Mouse (Mus musculus): Measurements from ENCODE around the gene Ucp2. TPM values are rescaled to one million over a fixed set of nuclear protein-coding genes. Genes with fewer than 3 reads are reported as not detected.
A peak's percentile ranks its signal among the peaks of the same experiment; 100 is the strongest.

Gene Ucp2
- total RNA-seq, 2 experiments from 2014 or later = 45.3 to 77.9 TPM

DNA sequence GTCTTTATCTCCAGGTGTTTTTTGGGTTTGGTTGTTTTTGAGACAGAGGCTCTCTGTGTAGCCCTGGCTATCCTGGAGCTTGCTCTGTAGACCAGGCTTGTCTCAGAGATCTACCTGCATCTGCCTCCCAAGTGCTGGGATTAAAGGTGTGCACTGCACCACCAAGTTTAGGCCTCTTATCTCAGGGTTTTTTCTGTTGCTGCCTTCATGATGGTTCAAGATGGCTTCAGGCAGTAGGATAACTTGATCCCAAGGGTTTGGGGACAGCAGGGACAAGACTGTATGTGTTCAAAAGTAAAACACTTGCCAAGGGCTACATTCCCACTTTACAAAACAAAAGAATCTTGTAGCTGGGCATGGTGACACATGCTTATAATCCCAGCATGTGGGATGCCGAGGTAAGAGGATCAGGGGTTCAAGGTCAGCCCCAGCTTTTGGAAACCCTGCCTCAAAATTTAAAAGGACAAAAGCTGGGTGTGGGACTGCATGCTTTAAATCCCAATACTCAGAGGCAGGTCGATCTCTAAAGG lies 8.8 kb downstream of the Ucp2 start:
- DNase-seq (ENCODE audit: low spot score in 2 of 2) = no peak

DNA sequence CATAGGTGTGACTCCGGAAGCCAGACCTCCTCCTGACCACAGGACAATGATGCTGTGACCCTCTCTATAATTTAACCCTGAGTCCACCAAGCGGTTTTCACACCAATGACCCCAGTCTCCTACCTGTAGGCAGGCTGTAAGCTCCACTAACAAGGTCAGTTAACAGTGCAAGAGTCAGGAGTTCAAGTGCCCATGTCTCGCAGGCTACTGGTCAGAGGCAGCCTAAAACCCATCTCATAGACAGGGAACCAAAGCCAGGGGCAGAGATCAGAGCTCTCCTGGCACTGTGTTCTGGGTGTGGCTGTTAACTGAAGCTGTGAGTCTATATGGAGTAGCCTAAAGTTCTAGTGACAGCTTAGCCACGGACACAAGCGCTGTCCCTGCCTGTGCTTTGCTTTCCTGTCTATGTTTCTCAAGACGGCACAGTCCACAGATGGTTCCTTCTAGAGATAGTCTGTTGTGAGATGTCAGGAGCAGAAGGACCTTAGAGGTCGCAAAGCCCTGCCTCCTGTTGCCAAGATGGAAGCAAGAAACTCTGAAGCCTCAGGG lies 9.3 kb downstream of the Ucp2 start:
- DNase-seq (ENCODE audit: low spot score in 2 of 2) = no peak

DNA sequence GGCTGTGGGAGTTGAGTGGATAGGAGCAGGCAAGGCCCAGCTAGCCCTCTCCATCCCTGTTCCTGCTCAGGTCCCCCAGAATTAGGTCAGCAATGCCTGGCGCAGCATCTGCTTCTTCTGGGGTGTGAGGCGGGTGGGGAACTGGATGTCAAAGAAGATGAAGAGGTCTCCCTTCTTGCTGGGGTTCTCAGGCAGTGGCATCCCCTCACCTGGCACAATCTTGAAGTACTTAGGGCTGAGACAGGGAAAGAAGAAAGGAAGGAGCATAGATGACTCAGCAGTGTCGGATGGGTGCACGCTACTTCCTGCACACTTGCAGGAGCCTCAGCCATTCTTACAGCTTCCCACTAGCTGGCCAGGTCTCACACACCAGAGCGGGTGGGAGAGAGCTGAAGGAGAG lies 9.9 kb downstream of the Ucp2 start:
- DNase-seq (ENCODE audit: low spot score in 2 of 2) = no peak

DNA sequence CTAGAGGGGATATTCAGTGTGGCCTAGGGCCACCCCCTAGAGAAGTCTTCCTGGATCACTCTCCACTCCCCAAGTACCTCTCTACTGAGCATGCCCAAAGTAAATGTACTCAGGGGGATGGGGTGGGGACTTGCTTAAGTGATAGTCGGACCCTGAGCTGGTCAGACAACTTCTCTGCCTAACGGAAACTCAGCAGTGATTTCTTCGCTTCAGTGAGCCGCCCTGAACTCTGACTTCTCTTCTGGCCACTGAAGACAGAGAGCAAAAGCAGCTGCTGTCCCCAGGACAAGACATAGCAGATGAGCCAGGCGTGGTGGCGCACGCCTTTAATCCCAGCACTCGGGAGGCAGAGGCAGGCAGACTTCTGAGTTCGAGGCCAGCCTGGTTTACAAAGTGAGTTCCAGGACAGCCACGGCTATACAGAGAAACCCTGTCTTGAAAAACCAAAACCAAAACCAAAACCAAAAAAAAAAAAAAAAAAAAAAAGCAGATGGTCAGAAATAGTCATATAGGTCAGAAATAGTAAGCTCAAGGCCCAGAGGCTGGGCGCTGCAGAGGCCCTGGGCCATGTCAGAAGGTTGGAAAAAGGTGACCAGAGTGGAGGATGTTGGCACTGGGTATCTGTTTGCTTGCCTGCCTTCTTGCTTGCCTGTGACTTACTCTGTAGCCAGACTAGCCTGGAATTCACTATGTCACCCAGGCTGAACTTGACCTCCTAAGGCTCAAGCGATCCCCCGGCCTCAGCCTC lies 11.8 kb downstream of the Ucp2 start:
- no peak for DNase-seq (ENCODE audit: low spot score in 2 of 2)

DNA sequence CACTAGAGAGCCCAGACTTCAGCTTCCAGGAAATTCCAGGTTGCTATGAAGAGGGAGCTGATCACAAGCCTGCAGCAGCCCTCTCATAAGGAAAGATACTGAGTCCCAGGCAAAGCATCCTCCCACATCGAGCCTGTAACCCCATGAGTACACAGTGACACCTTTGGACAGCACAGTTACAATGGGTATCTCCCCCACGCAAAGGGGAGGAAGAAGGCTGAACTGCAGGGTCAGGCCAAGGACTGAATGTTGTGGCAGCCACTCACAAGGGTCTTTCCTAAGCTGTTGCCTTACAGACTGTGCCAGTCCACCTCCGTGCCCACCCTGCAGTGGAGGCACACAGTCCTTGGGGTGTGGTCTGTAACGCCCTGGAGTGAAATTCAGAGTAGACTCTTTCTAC lies 13.4 kb downstream of the Ucp2 start:
- DNase-seq (ENCODE audit: low spot score in 2 of 2) = no peak

DNA sequence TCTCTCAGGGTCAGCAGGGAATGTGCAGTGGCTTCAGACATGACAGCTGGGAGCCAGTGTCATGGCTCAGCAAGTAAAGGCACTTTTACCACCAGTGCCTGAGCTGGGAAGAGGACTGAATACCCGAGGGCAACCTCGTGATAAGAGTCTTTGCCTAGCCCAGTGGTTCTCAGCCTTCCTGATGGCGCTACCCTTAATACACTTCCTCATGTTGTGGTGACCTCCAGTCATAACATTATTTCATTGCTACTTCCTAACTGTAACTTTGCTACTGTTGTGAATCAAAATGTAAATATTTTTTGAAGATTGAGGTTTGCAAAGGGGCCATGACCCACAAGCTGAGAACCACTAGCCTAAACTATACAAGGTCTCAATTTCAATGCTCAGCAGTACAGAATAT lies 15.5 kb downstream of the Ucp2 start:
- no peak for DNase-seq (ENCODE audit: low spot score in 2 of 2)

DNA sequence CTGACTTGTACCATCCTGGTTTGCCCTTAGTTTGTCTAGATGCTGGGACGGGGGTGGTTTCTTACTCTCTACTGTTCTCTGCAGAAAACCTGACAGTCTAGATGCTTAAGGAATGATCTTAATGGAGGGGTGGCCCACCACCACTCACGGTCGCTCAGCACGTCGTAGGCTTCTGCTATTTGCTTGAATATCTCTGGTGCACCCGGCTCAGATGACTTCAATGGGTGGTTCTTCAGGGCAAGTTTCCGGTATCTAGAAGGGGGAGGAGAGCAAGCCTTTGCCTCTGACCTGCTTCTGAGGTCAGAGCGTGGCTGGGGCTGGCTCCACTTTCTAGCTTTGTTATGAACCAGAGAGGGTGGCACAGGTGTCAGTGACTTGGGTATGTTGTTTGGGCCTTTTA lies 18.5 kb downstream of the Ucp2 start:
- DNase-seq (ENCODE audit: low spot score in 2 of 2) = no peak

DNA sequence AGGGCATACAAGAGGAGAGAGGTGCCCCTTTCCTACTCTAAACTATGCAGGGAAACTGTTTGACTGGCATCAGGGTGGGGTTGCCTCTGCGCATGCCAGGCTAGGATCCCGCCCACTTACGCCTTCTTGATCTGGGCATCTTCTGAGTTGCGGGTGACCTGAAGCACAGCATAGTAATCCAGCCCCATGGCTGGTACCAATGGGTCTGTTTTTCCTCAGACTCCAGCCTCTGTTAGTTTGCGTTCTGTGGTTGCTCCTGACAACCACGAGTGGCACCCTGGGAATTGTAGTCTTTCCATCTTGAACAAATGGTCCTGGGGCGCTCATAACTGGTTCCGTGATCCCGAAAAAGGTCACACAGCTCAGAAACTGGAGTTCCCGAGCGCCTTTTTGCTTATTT lies 21.4 kb downstream of the Ucp2 start, which contains the start of gene Dnajb13:
Gene Dnajb13, minus strand, starts transcription at position 388 of the 400 bp plus-strand sequence.
- DNase-seq (ENCODE audit: low spot score in 2 of 2) = peak in 1 of 2 experiments; percentile 25

DNA sequence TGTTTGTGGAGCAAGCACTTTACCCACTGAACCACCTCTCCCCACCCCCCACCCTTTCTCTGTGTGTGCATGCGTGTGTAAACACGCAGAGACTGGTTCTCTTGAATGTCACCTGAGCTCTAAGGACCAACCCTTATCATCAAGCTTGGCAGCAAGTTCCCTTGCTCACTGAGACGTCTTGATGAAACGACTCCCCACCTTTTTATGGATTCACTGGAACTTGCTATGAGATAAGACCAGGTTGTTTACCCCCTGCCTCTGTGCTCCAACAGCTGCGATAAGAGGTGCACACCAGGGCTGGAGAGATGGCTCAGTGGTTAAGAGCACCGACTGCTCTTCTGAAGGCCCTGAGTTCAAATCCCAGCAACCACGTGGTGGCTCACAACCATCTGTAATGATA lies 27.1 kb downstream of the Ucp2 start:
- no peak for DNase-seq (ENCODE audit: low spot score in 2 of 2)

DNA sequence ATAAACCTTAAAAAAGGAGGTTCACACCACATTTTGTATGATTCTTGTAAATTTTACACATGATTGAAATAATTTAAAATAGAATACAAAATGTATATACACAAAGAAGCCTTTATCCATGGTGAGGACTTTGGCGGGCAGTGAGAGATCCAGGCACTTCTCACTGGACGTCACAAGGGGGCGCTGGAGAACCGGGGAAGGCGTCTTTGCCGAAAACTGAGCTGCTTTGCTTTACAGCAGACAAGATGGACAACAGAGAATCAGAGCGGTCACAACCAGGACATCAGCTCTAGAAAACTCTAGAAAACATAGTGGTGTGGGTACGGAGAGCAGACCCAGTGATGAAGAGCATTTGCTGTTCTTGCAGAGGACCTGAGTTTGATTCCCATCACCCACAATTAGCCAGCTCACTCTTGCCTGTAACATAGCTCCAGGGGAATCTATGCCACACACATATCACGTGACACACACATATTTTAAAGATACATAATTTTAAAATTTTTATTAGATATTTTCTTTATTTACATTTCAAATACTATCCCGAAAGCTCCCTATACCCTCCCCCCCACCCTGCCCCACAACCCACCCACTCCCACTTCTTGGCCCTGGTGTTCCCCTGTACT lies 27.6 kb downstream of the Ucp2 start:
- DNase-seq (ENCODE audit: low spot score in 2 of 2) = peak; percentile 83 to 92

DNA sequence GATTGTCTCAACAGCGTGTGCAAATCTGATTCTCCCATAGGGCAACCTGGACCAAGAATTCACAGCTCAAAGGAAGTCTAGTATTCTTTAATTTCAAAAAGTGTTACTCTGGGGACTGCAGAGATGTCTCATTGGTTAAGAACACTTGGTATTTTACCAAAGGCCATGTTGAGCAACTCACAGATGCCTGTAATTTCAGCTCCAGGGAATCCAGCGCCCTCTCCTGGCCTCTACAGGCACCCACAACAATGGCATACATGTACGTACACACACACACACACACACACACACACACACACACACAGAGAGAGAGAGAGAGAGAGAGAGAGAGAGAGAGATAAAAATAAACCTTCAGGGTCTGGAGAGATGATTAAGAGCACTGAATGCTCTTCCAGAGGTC lies 29.1 kb downstream of the Ucp2 start:
- no peak for DNase-seq (ENCODE audit: low spot score in 2 of 2)

DNA sequence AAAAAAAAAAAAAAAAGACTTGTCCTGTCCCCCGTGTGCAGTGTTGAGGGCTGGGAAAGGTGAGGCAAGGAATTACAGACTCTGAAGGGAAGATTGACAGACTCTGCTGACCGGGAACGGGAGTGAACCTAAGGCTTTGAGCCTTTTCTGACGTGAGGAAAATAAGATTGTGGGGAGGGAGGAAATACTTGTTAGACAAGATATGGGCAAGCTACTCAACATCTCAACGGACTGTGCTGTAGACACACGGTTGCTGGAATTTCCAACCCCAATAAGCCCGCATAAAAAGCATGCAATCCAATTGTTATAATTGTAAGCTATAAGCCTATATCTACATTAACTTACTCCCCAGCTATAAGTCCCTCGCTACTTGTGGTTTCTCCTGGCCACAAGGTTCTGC lies 31.5 kb downstream of the Ucp2 start:
- DNase-seq (ENCODE audit: low spot score in 2 of 2) = no peak

DNA sequence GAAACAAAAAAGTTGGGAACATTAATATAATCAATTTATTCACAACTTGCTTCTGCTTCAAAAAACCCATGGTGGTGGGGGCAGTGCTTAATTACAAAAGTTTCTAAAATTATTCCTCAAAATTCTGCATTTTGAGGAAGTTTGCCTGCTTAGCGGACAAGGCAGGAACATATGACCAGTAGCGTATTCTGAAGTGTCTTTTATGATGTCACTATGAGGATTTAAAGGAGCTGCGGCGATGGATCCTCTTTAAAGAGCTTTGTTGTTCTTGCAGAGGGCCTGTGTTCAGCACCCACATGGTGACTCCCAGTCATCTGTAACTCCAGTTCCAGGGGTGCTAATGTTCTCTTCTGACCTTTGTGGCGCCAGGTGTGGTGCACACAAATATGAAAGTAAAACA lies 37.6 kb downstream of the Ucp2 start:
- no peak for DNase-seq (ENCODE audit: low spot score in 2 of 2)

DNA sequence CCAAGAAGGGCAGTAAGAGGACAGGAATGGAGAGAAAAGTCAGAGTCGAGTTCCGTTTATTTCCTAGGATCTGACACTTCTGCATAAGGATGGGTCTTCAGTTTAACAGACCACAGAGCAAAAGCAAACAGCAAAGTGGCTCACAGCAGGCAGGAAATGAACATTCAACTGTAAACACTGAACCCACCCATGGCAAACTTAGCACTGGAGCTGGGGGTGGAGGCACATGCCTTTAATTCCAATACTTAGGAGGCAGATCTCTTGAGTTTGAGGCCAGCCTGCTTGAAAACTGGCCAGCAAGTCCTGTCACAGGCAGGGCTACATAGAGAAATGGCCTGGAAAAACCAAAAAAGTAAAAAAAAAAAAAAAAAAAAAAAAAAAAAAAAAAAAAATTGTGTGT lies 40.4 kb downstream of the Ucp2 start:
- no peak for DNase-seq (ENCODE audit: low spot score in 2 of 2)

DNA sequence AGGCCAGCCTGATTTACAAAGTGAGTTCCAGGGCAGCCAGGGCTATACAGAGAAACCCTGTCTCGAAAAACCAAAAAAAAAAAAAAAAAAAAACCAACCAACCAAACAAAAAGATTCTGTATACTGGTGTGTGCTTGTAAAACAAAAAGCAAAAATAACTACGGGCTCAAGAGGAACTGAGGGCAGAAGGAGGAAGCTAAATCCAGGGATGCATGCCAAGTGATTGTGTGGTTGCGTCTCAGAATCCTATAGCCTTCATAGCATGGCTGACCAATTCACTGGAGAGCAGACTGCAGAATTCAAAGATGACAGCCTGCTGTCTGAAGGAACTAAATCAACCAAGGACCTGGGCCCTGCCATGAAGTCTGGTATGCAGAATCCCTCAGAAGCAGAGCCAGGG lies 41.1 kb downstream of the Ucp2 start:
- DNase-seq (ENCODE audit: low spot score in 2 of 2) = no peak

DNA sequence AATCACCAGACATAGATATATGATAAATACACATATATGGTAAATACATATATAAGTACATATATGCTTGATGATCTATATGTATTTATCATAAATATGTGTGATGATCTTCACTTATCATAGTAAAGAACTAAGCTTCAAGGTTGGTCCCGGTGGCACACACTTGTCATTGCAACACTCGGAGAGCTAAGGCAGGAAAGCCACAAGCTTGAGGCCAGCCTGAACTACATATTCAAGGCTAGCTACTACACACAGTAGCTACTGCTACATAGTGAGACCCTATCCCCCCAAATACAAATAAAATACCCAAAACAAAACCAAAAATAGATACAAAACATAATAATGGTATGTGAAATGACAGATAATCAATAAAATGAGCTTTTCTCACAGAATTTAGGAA lies 42.7 kb downstream of the Ucp2 start:
- DNase-seq (ENCODE audit: low spot score in 2 of 2) = no peak

DNA sequence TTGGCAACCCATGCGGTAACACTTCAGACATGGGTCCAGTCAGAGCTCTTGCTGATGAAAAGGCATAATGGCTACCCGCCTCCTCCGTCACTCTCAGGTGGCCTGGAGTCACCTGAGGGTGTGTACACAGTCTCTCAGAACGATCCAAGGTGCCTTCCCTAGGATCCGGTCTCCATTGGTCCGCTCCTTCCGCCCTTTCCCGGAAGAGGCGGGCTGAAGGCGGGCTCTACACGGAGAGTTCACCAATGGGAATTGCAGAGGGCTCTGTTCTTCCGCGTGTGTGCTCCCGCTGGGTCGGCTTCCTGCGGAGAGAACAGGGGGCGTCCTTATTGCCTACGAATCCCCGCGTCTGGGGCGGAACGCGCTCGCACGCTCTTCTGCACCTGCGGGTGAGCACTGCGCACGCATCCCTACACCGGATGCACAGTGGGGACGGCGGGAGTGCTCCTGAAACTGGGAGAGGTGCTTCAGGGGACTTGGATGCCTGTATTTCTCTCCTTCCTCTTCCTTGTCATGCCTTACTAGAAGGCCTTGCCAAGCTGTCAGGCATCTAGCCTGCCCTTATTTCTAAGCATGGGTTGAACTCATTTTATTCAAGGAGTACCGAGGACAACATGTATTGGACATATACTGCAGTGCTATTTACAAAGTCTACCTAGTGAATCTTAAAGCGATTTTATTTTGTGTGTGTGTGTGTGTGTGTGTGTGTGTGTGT lies 43.8 kb downstream of the Ucp2 start, which contains the start of gene Coa4:
Gene Coa4, plus strand, starts transcription at position 268 of the 715 bp plus-strand sequence.
- peak; percentile 83 to 89 for DNase-seq (ENCODE audit: low spot score in 2 of 2)

DNA sequence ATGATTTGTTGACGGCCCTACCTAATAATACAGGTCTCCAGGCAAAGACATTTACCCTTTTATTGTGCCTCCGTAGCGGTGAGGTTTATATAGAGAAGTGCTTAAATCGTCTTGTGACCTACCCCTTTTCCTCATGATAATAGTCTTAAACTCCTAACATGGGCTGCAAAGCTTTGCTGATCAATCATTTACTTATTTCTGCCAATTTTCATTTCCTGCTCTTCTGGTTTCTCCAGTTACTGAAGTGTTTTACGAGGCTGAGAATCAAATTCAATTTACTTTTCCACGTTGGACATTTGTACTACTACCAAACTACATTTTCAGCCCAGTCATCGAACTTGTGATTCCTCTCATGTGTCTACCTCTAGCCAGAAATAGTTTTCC lies 44.4 kb downstream of the Ucp2 start:
- no peak for DNase-seq (ENCODE audit: low spot score in 2 of 2)

DNA sequence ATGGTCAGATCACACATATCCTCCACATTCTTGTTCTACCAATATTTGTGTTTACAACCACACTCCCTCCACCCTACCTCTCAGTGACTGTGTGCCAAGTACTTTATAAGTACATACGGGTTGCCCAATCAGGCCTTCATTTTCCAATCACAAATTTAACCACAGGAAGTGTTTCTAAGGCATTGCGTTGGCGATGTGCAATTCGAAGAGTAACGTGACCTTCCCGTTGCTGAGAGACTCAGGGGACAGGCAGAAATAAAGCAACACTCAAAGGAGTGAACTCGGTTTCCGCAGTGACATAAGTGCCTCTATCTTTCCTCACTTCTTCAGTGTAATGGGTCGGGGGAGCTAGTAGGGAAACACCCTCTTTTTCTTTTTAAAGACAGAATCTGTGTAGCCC lies 46.4 kb downstream of the Ucp2 start:
- DNase-seq (ENCODE audit: low spot score in 2 of 2) = no peak

DNA sequence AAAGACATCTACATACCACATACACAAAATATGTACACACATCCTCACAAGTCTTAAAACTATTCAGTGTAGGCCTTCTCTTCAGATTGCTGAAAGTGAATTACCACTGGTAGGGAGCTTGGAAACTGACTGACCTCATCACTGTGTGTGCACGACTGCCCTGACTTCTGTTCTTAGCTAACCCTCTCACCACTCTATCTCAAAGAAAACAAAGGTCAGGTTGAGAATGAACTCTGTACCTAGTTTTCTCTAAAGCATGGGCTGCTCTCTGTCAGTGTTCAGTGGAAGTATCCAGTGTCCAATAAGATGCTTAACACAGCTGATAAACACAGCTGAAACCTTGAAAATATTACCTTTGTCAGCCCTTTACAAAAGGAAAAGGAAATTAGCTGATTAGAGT lies 51.3 kb downstream of the Ucp2 start:
- DNase-seq (ENCODE audit: low spot score in 2 of 2) = no peak

DNA sequence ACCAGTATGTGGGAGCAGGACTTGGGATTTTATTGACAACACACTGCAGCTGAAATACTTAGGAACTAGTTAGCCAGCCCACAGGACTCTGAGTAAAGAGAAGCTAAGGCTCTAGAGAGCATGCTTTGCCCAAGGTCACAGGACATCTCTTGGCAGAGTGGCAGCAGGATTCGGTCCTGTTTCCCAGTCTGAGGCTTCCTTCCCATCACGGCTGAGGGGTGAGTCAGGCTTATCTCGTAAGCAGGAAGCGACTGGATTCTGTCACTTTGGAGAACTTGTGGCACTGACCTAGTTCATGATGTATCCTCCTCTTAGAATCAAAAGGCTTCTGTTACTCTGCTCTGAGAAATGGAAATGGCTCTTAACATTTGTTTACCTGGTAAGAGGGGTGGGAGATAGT lies 54.5 kb downstream of the Ucp2 start:
- no peak for DNase-seq (ENCODE audit: low spot score in 2 of 2)

DNA sequence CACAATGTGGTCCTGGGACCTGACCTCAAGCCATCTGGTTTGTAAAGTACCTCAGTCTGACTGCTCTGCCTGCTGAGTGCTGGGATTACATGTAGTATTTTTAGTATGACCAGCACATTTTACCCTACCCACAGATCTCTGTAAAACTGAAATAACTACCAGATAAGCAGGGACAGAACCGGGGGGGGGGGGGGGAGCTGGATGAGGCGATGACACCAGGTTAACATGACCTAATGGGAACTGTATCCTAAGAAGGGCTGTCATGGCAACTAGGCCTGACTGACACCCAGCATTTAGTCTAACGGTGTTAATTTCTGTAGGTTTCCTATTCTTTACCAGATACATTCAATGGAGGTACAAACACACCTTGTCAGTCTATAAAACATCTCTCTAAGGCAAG lies 56.7 kb downstream of the Ucp2 start:
- no peak for DNase-seq (ENCODE audit: low spot score in 2 of 2)
